Mouse (Mus musculus): Measurements from ENCODE around the gene Sema4g. TPM values are rescaled to one million over a fixed set of nuclear protein-coding genes. Genes with fewer than 3 reads are reported as not detected.

Gene Sema4g
- total and polyA plus RNA-seq, 2 experiments from 2014 or later = 18.7 to 63.2 TPM

- Histone ChIP-seq H3K4me3 (ENCODE audit: low read depth, low read length) (no peak overlapping the region), H3K4me1 (ENCODE audit: insufficient read depth, low read length) (peaks cover 10% of the 10 kb centered on the region), H3K4me2 (ENCODE audit: low read depth, low read length, poor library complexity, severe bottlenecking) (peak overlapping the region; percentile 81; the same call in 1 of the 2 replicates), H3K9ac (replicated peaks; ENCODE audit: low read length, poor library complexity, severe bottlenecking) (no peak overlapping the region), H3K27me3 (ENCODE audit: insufficient read depth, low read length) (no peaks in the 10 kb centered on the region), H3K36me3 (ENCODE audit: insufficient read depth, low read length) (peaks cover 6% of the 10 kb centered on the region), H3K9me3 (ENCODE audit: low read length) (no peaks in the 10 kb centered on the region), H3K27ac (ENCODE audit: low read depth, low read length) (no peak overlapping the region)
- ATAC-seq (ENCODE audit: low FRiP score) (no peak), DNase-seq (ENCODE audit: low spot score) (no peak)
- TF ChIP-seq CTCF (IDR thresholded peaks at IDR 0.05) = no peak
- 60% methylated on average over 6 of the region's 6 CpGs for WGBS
These were observed 1.1 kb upstream of the Sema4g start for GRCm38 (mm10) chr19:44987851-44988250.

- Histone ChIP-seq H3K4me3 (ENCODE audit: low read depth, low read length) (peak overlapping the region; percentile 71), H3K27ac (ENCODE audit: low read depth, low read length) (peak overlapping the region; percentile 65; the same call in 1 of the 2 replicates), H3K4me1 (ENCODE audit: insufficient read depth, low read length) (peaks cover 10% of the 10 kb centered on the region), H3K9me3 (ENCODE audit: low read length) (no peaks in the 10 kb centered on the region), H3K4me2 (ENCODE audit: low read depth, low read length, poor library complexity, severe bottlenecking) (peak overlapping the region; percentile 81), H3K36me3 (ENCODE audit: insufficient read depth, low read length) (peaks cover 9% of the 10 kb centered on the region), H3K27me3 (ENCODE audit: insufficient read depth, low read length) (no peaks in the 10 kb centered on the region), H3K9ac (replicated peaks; ENCODE audit: low read length, poor library complexity, severe bottlenecking) (peak overlapping the region; percentile 96)
- ATAC-seq (ENCODE audit: low FRiP score) (no peak), DNase-seq (ENCODE audit: low spot score) (no peak)
- 21% methylated on average over 9 of the region's 9 CpGs for WGBS
- TF ChIP-seq CTCF (IDR thresholded peaks at IDR 0.05) = no peak
These were observed 580 bp upstream of the Sema4g start for GRCm38 (mm10) chr19:44988321-44988720.

GRCm38 (mm10) chr19:44989567-44990495 is 930 bp downstream of the Sema4g start:
- H3K27ac ChIP-seq (ENCODE audit: low read depth, low read length) = peak overlapping the region; percentile 65
- peak overlapping the region; percentile 71 for H3K4me3 ChIP-seq (ENCODE audit: low read depth, low read length)
- H3K4me1 ChIP-seq (ENCODE audit: insufficient read depth, low read length) = peaks cover 10% of the 10 kb centered on the region
- no peak for DNase-seq (ENCODE audit: low spot score)
- peak overlapping the region; percentile 96 for H3K9ac ChIP-seq (replicated peaks; ENCODE audit: low read length, poor library complexity, severe bottlenecking)
- TF ChIP-seq CTCF (IDR thresholded peaks at IDR 0.05) = no peak
- no peaks in the 10 kb centered on the region for H3K27me3 ChIP-seq (ENCODE audit: insufficient read depth, low read length)
- peak overlapping the region; percentile 81 for H3K4me2 ChIP-seq (ENCODE audit: low read depth, low read length, poor library complexity, severe bottlenecking)
- WGBS = 4% methylated on average over 21 of the region's 22 CpGs
- peak; percentile 42 for ATAC-seq (ENCODE audit: low FRiP score)
- H3K9me3 ChIP-seq (ENCODE audit: low read length) = no peaks in the 10 kb centered on the region
- H3K36me3 ChIP-seq (ENCODE audit: insufficient read depth, low read length) = peaks cover 13% of the 10 kb centered on the region

GRCm38 (mm10) chr19:44991031-44991430 is 2.1 kb downstream of the Sema4g start:
- H3K27me3 ChIP-seq (ENCODE audit: insufficient read depth, low read length) = no peaks in the 10 kb centered on the region
- no peak overlapping the region for H3K4me3 ChIP-seq (ENCODE audit: low read depth, low read length)
- 0 out of 2 replicates have a peak overlapping the region, but pooled peaks have one; percentile 19 for H3K9ac ChIP-seq (replicated peaks; ENCODE audit: low read length, poor library complexity, severe bottlenecking)
- no peak overlapping the region for H3K27ac ChIP-seq (ENCODE audit: low read depth, low read length)
- ATAC-seq (ENCODE audit: low FRiP score) = no peak
- 92% methylated on average over 8 of the region's 8 CpGs for WGBS
- TF ChIP-seq CTCF (IDR thresholded peaks at IDR 0.05) = no peak
- DNase-seq (ENCODE audit: low spot score) = no peak
- H3K4me2 ChIP-seq (ENCODE audit: low read depth, low read length, poor library complexity, severe bottlenecking) = peak overlapping the region; percentile 81
- peaks cover 10% of the 10 kb centered on the region for H3K4me1 ChIP-seq (ENCODE audit: insufficient read depth, low read length)
- no peaks in the 10 kb centered on the region for H3K9me3 ChIP-seq (ENCODE audit: low read length)
- peaks cover 15% of the 10 kb centered on the region for H3K36me3 ChIP-seq (ENCODE audit: insufficient read depth, low read length)

DNA sequence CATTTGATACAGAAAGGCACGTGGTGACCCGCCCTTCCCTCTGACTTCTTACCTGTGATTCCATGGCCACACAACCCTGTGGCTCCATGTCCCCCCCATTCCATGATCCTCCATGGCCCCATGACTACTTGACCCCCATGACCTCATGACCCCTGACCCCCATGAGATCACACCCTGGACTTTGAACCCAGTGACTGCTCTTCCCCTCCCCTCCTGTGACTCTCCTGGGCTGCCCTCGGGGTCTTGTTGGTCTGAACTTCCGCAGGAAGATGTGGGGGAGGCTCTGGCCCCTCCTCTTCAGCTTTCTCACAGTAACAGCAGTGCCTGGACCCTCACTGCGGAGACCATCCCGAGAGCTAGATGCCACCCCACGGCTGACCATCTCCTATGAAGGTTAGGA is 3.3 kb downstream of the Sema4g start:
- ATAC-seq (ENCODE audit: low FRiP score) = no peak
- H3K9ac ChIP-seq (replicated peaks; ENCODE audit: low read length, poor library complexity, severe bottlenecking) = no peak overlapping the region
- H3K4me1 ChIP-seq (ENCODE audit: insufficient read depth, low read length) = peaks cover 10% of the 10 kb centered on the region
- no peak overlapping the region for H3K4me2 ChIP-seq (ENCODE audit: low read depth, low read length, poor library complexity, severe bottlenecking)
- no peak overlapping the region for H3K4me3 ChIP-seq (ENCODE audit: low read depth, low read length)
- no peaks in the 10 kb centered on the region for H3K9me3 ChIP-seq (ENCODE audit: low read length)
- 64% methylated on average over 7 of the region's 7 CpGs for WGBS
- no peak for DNase-seq (ENCODE audit: low spot score)
- H3K27me3 ChIP-seq (ENCODE audit: insufficient read depth, low read length) = no peaks in the 10 kb centered on the region
- no peak overlapping the region for H3K27ac ChIP-seq (ENCODE audit: low read depth, low read length)
- TF ChIP-seq CTCF (IDR thresholded peaks at IDR 0.05) = no peak
- peaks cover 23% of the 10 kb centered on the region for H3K36me3 ChIP-seq (ENCODE audit: insufficient read depth, low read length)

DNA sequence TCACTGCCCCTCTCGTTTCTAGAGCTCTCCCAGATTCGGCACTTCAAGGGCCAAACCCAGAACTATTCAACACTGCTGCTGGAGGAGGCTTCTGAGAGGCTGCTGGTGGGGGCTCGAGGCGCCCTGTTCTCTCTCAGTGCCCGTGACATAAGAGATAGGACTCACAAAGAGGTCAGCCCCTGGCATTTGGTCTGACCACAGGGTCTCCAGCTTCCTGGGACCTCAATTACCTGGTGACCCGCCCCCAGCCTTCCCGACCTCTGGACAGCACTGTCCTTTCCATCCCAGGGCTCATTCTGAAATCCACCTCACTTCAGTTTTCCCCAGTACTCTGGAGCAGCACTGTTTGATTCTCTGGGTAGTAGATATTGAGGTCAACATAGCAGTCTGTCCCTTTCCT is 3.8 kb downstream of the Sema4g start:
- Histone ChIP-seq H3K4me3 (ENCODE audit: low read depth, low read length) (no peak overlapping the region), H3K27ac (ENCODE audit: low read depth, low read length) (no peak overlapping the region), H3K4me1 (ENCODE audit: insufficient read depth, low read length) (peaks cover 10% of the 10 kb centered on the region), H3K4me2 (ENCODE audit: low read depth, low read length, poor library complexity, severe bottlenecking) (no peak overlapping the region), H3K36me3 (ENCODE audit: insufficient read depth, low read length) (peaks cover 24% of the 10 kb centered on the region), H3K9ac (replicated peaks; ENCODE audit: low read length, poor library complexity, severe bottlenecking) (no peak overlapping the region), H3K27me3 (ENCODE audit: insufficient read depth, low read length) (no peaks in the 10 kb centered on the region), H3K9me3 (ENCODE audit: low read length) (no peaks in the 10 kb centered on the region)
- DNase-seq (ENCODE audit: low spot score) (no peak), ATAC-seq (ENCODE audit: low FRiP score) (no peak)
- TF ChIP-seq CTCF (IDR thresholded peaks at IDR 0.05) = no peak
- WGBS = 76% methylated on average over 7 of the region's 7 CpGs
